Mouse (Mus musculus): ENCODE results near the gene Hmbs. TPM values are rescaled to one million over a fixed set of nuclear protein-coding genes. Genes with fewer than 3 reads are reported as not detected.
"Not testable (repeated sequence)": the region's sequence is repeated elsewhere in the genome, so short reads cannot be mapped to it uniquely, and the experiment has no call there.

Hmbs gene
- total RNA-seq, 2 experiments from 2014 or later: 21.9 to 29.1 TPM

GRCm38 (mm10) chr9:44338574-44338973 is 5.5 kb downstream of the Hmbs start:
- H3K4me3 ChIP-seq: no peak overlapping the region
- TF ChIP-seq CTCF (IDR thresholded peaks at IDR 0.05): no peak

GRCm38 (mm10) chr9:44337436-44338169 is 6.4 kb downstream of the Hmbs start:
- DNase-seq: no peak
- no peak for TF ChIP-seq CTCF (IDR thresholded peaks at IDR 0.05)
- Histone ChIP-seq H3K27ac (no peak overlapping the region), H3K4me3 (no peak overlapping the region)
- intact Hi-C loops (cut with DNase I): no loop called here

More at GRCm38 (mm10) chr9:44338574-44338973, 5.5 kb downstream of the Hmbs start:
- no peak for DNase-seq
- intact Hi-C loops (cut with DNase I): no loop called here
- no peak overlapping the region for H3K27ac ChIP-seq

- H3K27ac ChIP-seq: no peak overlapping the region
- no peak for TF ChIP-seq CTCF (IDR thresholded peaks at IDR 0.05)
- intact Hi-C loops (cut with DNase I): no loop called here
- no peak overlapping the region for H3K4me3 ChIP-seq
- no peak for DNase-seq
These were observed 7.1 kb downstream of the Hmbs start for GRCm38 (mm10) chr9:44336964-44337363.

- intact Hi-C loops (cut with DNase I): not testable (repeated sequence)
These were observed 7.5 kb downstream of the Hmbs start for GRCm38 (mm10) chr9:44336513-44336912.

GRCm38 (mm10) chr9:44336093-44336406 is 8.0 kb downstream of the Hmbs start:
- no peak for TF ChIP-seq CTCF (IDR thresholded peaks at IDR 0.05)
- DNase-seq: no peak
- peak overlapping the region; percentile 75 for H3K4me3 ChIP-seq
- intact Hi-C loops (cut with DNase I): no loop called here
- H3K27ac ChIP-seq: peak overlapping the region; percentile 95

More at GRCm38 (mm10) chr9:44336513-44336912, 7.5 kb downstream of the Hmbs start:
- not testable (repeated sequence) for H3K4me3 ChIP-seq, H3K27ac ChIP-seq, DNase-seq

GRCm38 (mm10) chr9:44335331-44336092 is 8.5 kb downstream of the Hmbs start:
- peak overlapping the region; percentile 75 for H3K4me3 ChIP-seq
- H3K27ac ChIP-seq: peak overlapping the region; percentile 95
- peak; percentile 47 for DNase-seq
- intact Hi-C loops (cut with DNase I): no loop called here
- TF ChIP-seq CTCF (IDR thresholded peaks at IDR 0.05): no peak

GRCm38 (mm10) chr9:44334396-44335330 is 9.4 kb downstream of the Hmbs start, which contains the start of gene H2afx:
TSS of gene H2afx (plus strand) at chr9:44334694.
- DNase-seq: peak; percentile 97
- intact Hi-C loops (cut with DNase I): loop anchor here (1.0 kb wide), 1 partner anchor 14 kb away; the partner anchor contains the start of gene C2cd2l
- Histone ChIP-seq H3K4me3 (peak within 1 kb of the TSS; percentile 75), H3K27ac (peak within 1 kb of the TSS; percentile 95)
- TF ChIP-seq CTCF (IDR thresholded peaks at IDR 0.05): peak; percentile 78

- TF ChIP-seq CTCF (IDR thresholded peaks at IDR 0.05): no peak
- no peak overlapping the region for H3K4me3 ChIP-seq
- intact Hi-C loops (cut with DNase I): no loop called here
- H3K27ac ChIP-seq: no peak overlapping the region
- DNase-seq: no peak
These were observed 10.9 kb downstream of the Hmbs start for GRCm38 (mm10) chr9:44332918-44333638.

- intact Hi-C loops (cut with DNase I): no loop called here
- no peak overlapping the region for H3K27ac ChIP-seq
- no peak overlapping the region for H3K4me3 ChIP-seq
- DNase-seq: no peak
- TF ChIP-seq CTCF (IDR thresholded peaks at IDR 0.05): no peak
These were observed 13.3 kb downstream of the Hmbs start for GRCm38 (mm10) chr9:44330736-44331135.

- Histone ChIP-seq H3K4me3 (peak overlapping the region; percentile 88), H3K27ac (peak overlapping the region; percentile 95)
- intact Hi-C loops (cut with DNase I): no loop called here
- no peak for DNase-seq
- no peak for TF ChIP-seq CTCF (IDR thresholded peaks at IDR 0.05)
These were observed 16.1 kb downstream of the Hmbs start for GRCm38 (mm10) chr9:44327926-44328325.

- H3K4me3 ChIP-seq: peak overlapping the region; percentile 88
- TF ChIP-seq CTCF (IDR thresholded peaks at IDR 0.05): no peak
- DNase-seq: peak; percentile 49
- H3K27ac ChIP-seq: peak overlapping the region; percentile 95
- intact Hi-C loops (cut with DNase I): no loop called here
These were observed 16.8 kb downstream of the Hmbs start for GRCm38 (mm10) chr9:44327064-44327711.
